In genomic region chr6:89042478-89043239, GRCm38 (mm10) we compare ENCODE assay signal across 9 mouse cellular contexts.
DNase-seq lines count a peak whose midpoint lies in the region; ATAC-seq lines count a peak whose summit lies in the region.
"Had no signal": no experiment of that assay in that cellular context is flagged by ENCODE, and none has a peak within 500 bp of the region (broad histone marks: within the 10 kb centered on the region; RNA-seq: fewer than 3 reads in every experiment).

No protein-coding gene starts in this region.

- no peak overlapping the region for H3K9ac ChIP-seq in hindbrain, embryonic 12.5 days

- H3K4me1 ChIP-seq in hindbrain, embryonic 12.5 days: 0 out of 2 replicates have a peak, but pooled peaks cover 2% of the 10 kb centered on the region

- H3K4me3 ChIP-seq in hindbrain, embryonic 12.5 days: no peak overlapping the region

- no peak overlapping the region for H3K4me2 ChIP-seq in hindbrain, embryonic 12.5 days (replicated peaks)

- H3K9me3 ChIP-seq in hindbrain, embryonic 12.5 days (replicated peaks): no peaks in the 10 kb centered on the region

- peak; percentile 28 to 43 for DNase-seq in frontal cortex, postnatal 14 days (ENCODE audit: low spot score in 2 of 2)
- DNase-seq in frontal cortex, postnatal 36 days (ENCODE audit: low spot score in 2 of 2): no peak
- peak; percentile 73 for DNase-seq in induced T-regulatory cell, adult 2 months (ENCODE audit: low read depth)
- DNase-seq in right cerebral cortex, postnatal 25 days: peak; percentile 49
- DNase-seq in ovary, adult 18-20 months (ENCODE audit: low spot score): no peak
- no peak for DNase-seq in adipocyte (ENCODE audit: low spot score)
- DNase-seq: kidney, adult 11 months had no signal

- WGBS in hindbrain, embryonic 12.5 days: 61% methylated on average over 24 of the region's 24 CpGs

- no peaks in the 10 kb centered on the region for H3K36me3 ChIP-seq in hindbrain, embryonic 12.5 days

- no peak overlapping the region for H3K27ac ChIP-seq in hindbrain, embryonic 12.5 days

- 0 out of 2 replicates have a peak, but pooled peaks cover 1% of the 10 kb centered on the region for H3K27me3 ChIP-seq in hindbrain, embryonic 12.5 days

- peak; percentile 92 for ATAC-seq in CD4-positive, CD25-positive, alpha-beta regulatory T cell, adult 4 months
- no peak for ATAC-seq in hindbrain, embryonic 12.5 days (ENCODE audit: low FRiP score)

Comparison
In these comparisons a context has a peak if more than half of its experiments do, and no peak if none do; other contexts are left out.
1. DNase-seq: peak in frontal cortex, postnatal 14 days (2 of 2), induced T-regulatory cell, adult 2 months (single experiment) and right cerebral cortex, postnatal 25 days (single experiment); none in frontal cortex, postnatal 36 days (0 of 2), ovary, adult 18-20 months (single experiment) and adipocyte (single experiment).